Mouse (Mus musculus): ENCODE results near the gene Cacng7. TPM values are rescaled to one million over a fixed set of nuclear protein-coding genes. Genes with fewer than 3 reads are reported as not detected.
"Not testable (repeated sequence)": the region's sequence is repeated elsewhere in the genome, so short reads cannot be mapped to it uniquely, and the experiment has no call there.

The Cacng7 gene
- polyA plus RNA-seq, 1 experiment = 2.6 TPM

DNA sequence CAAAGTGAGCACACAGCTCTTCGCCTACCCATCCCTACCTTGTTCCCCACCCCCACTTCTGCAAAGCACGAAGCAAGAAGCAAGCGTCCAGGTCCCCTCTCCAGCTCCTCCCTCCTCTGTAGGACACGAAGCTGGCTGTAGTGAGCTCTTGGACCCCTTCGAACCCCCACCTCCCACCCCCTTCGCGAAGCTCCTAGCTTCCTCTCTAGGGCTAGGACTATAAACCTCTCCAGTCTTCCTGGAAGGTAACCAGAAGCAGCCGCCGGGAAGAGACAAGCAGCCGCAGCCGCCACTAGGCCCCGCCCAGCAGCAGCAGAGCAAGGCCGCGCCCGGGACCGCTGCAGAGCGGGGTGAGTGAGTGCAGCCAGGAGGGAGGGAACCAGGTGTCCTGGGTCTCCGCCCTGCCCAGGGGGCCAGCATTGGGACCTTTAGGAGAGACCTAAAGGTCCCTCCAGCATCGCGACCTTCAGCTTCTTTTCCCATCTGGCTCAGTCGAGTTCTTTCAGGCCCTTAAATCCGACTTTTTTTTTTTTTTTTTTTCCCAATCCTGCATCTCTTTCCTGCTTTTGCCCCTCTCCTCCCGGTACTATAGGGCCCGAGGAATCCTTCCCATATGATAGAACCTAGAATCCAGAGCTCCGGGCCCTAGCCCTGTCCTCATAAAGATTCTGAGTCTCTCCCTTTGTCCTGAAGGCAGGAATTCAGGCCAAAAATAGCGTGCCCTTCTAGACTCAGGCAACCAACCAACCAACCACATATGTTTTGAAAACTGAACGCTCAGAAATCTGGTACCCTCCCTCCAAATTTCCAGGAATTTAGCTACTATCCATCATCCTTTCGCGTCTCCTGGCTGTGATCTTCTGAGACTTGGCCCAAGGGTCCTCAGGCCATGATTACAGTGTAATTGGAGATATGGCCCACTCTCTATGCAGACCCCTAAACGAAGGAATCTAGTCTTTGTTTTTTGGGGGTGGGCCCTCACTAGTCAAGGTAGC is 43.5 kb upstream of the Cacng7 start, which contains the start of the genes Myadm and Prkcg:
Gene Myadm, plus strand, starts transcription at position 105 of the 995 bp plus-strand sequence.
Gene Prkcg, plus strand, starts transcription at position 204 of the 995 bp plus-strand sequence.
- Histone ChIP-seq H3K4me3 (ENCODE audit: control insufficient read depth, insufficient read depth, low read length) (peak within 1 kb of the TSS; percentile 5), H3K27me3 (ENCODE audit: control insufficient read depth, insufficient read depth, low read length) (no peaks in the 10 kb centered on the region), H3K4me1 (replicated peaks; ENCODE audit: control insufficient read depth, insufficient read depth, low read length) (peaks cover 8% of the 10 kb centered on the region; the same call in 1 of the 2 replicates), H3K36me3 (ENCODE audit: control insufficient read depth, insufficient read depth, low read length) (no peaks in the 10 kb centered on the region), H3K27ac (ENCODE audit: control insufficient read depth, insufficient read depth, low read length) (no peak within 1 kb of the TSS)
- TF ChIP-seq CTCF (IDR thresholded peaks at IDR 0.05; ENCODE audit: borderline replicate concordance, control insufficient read depth, extremely low read depth, insufficient read depth, low read length, poor library complexity) = no peak
- no peak for TF ChIP-seq POLR2A (IDR thresholded peaks at IDR 0.05; ENCODE audit: control insufficient read depth, extremely low read depth, insufficient read depth, low read length, poor library complexity)
- DNase-seq = peak; percentile 75
- 8% methylated on average over 30 of the region's 30 CpGs for WGBS

GRCm38 (mm10) chr7:3290257-3291033 is 42.3 kb upstream of the Cacng7 start:
- no peak for TF ChIP-seq POLR2A (IDR thresholded peaks at IDR 0.05; ENCODE audit: control insufficient read depth, extremely low read depth, insufficient read depth, low read length, poor library complexity)
- no peak for TF ChIP-seq CTCF (IDR thresholded peaks at IDR 0.05; ENCODE audit: borderline replicate concordance, control insufficient read depth, extremely low read depth, insufficient read depth, low read length, poor library complexity)
- WGBS = 12% methylated on average over 18 of the region's 18 CpGs
- Histone ChIP-seq H3K36me3 (ENCODE audit: control insufficient read depth, insufficient read depth, low read length) (no peaks in the 10 kb centered on the region), H3K27me3 (ENCODE audit: control insufficient read depth, insufficient read depth, low read length) (no peaks in the 10 kb centered on the region), H3K4me3 (ENCODE audit: control insufficient read depth, insufficient read depth, low read length) (peak overlapping the region; percentile 5; the same call in 1 of the 2 replicates), H3K4me1 (replicated peaks; ENCODE audit: control insufficient read depth, insufficient read depth, low read length) (peaks cover 8% of the 10 kb centered on the region; the same call in 1 of the 2 replicates), H3K27ac (ENCODE audit: control insufficient read depth, insufficient read depth, low read length) (no peak overlapping the region)
- peak; percentile 60 for DNase-seq

- Histone ChIP-seq H3K4me3 (ENCODE audit: control insufficient read depth, insufficient read depth, low read length) (no peak overlapping the region), H3K27ac (ENCODE audit: control insufficient read depth, insufficient read depth, low read length) (no peak overlapping the region), H3K27me3 (ENCODE audit: control insufficient read depth, insufficient read depth, low read length) (no peaks in the 10 kb centered on the region), H3K4me1 (replicated peaks; ENCODE audit: control insufficient read depth, insufficient read depth, low read length) (peaks cover 8% of the 10 kb centered on the region; the same call in 1 of the 2 replicates), H3K36me3 (ENCODE audit: control insufficient read depth, insufficient read depth, low read length) (no peaks in the 10 kb centered on the region)
- DNase-seq = no peak
- WGBS = 78% methylated on average over 6 of the region's 6 CpGs
- TF ChIP-seq POLR2A (IDR thresholded peaks at IDR 0.05; ENCODE audit: control insufficient read depth, extremely low read depth, insufficient read depth, low read length, poor library complexity) (no peak), CTCF (IDR thresholded peaks at IDR 0.05; ENCODE audit: borderline replicate concordance, control insufficient read depth, extremely low read depth, insufficient read depth, low read length, poor library complexity) (no peak)
These were observed 41.6 kb upstream of the Cacng7 start for GRCm38 (mm10) chr7:3291197-3291596.

GRCm38 (mm10) chr7:3291764-3292163 is 41.0 kb upstream of the Cacng7 start:
- Histone ChIP-seq H3K27me3 (ENCODE audit: control insufficient read depth, insufficient read depth, low read length) (no peaks in the 10 kb centered on the region), H3K27ac (ENCODE audit: control insufficient read depth, insufficient read depth, low read length) (no peak overlapping the region), H3K4me3 (ENCODE audit: control insufficient read depth, insufficient read depth, low read length) (no peak overlapping the region), H3K4me1 (replicated peaks; ENCODE audit: control insufficient read depth, insufficient read depth, low read length) (peaks cover 8% of the 10 kb centered on the region; the same call in 1 of the 2 replicates), H3K36me3 (ENCODE audit: control insufficient read depth, insufficient read depth, low read length) (no peaks in the 10 kb centered on the region)
- TF ChIP-seq CTCF (IDR thresholded peaks at IDR 0.05; ENCODE audit: borderline replicate concordance, control insufficient read depth, extremely low read depth, insufficient read depth, low read length, poor library complexity) = no peak
- no peak for TF ChIP-seq POLR2A (IDR thresholded peaks at IDR 0.05; ENCODE audit: control insufficient read depth, extremely low read depth, insufficient read depth, low read length, poor library complexity)
- 78% methylated on average over 3 of the region's 3 CpGs for WGBS
- DNase-seq = no peak

GRCm38 (mm10) chr7:3292271-3292670 is 40.5 kb upstream of the Cacng7 start:
- H3K4me1 ChIP-seq (replicated peaks; ENCODE audit: control insufficient read depth, insufficient read depth, low read length); H3K27me3 ChIP-seq (ENCODE audit: control insufficient read depth, insufficient read depth, low read length); H3K36me3 ChIP-seq (ENCODE audit: control insufficient read depth, insufficient read depth, low read length); H3K4me3 ChIP-seq (ENCODE audit: control insufficient read depth, insufficient read depth, low read length); H3K27ac ChIP-seq (ENCODE audit: control insufficient read depth, insufficient read depth, low read length); DNase-seq: not testable (repeated sequence)
- WGBS = 74% methylated on average over 12 of the region's 12 CpGs

GRCm38 (mm10) chr7:3292791-3293190 is 40.0 kb upstream of the Cacng7 start:
- WGBS = 7% methylated on average over 14 of the region's 14 CpGs
- peaks cover 8% of the 10 kb centered on the region; the same call in 1 of the 2 replicates for H3K4me1 ChIP-seq (replicated peaks; ENCODE audit: control insufficient read depth, insufficient read depth, low read length)

More at GRCm38 (mm10) chr7:3292791-3293190, 40.0 kb upstream of the Cacng7 start:
- TF ChIP-seq CTCF (IDR thresholded peaks at IDR 0.05; ENCODE audit: borderline replicate concordance, control insufficient read depth, extremely low read depth, insufficient read depth, low read length, poor library complexity) = no peak
- TF ChIP-seq POLR2A (IDR thresholded peaks at IDR 0.05; ENCODE audit: control insufficient read depth, extremely low read depth, insufficient read depth, low read length, poor library complexity) = no peak
- no peak for DNase-seq
- no peak overlapping the region for H3K27ac ChIP-seq (ENCODE audit: control insufficient read depth, insufficient read depth, low read length)
- no peaks in the 10 kb centered on the region for H3K27me3 ChIP-seq (ENCODE audit: control insufficient read depth, insufficient read depth, low read length)
- H3K36me3 ChIP-seq (ENCODE audit: control insufficient read depth, insufficient read depth, low read length) = no peaks in the 10 kb centered on the region
- peak overlapping the region; percentile 29 for H3K4me3 ChIP-seq (ENCODE audit: control insufficient read depth, insufficient read depth, low read length)
